Mouse (Mus musculus): ENCODE results near the gene Tnrc6b.
A peak's percentile ranks its signal among the peaks of the same experiment; 100 is the strongest.

Tnrc6b gene

GRCm38 (mm10) chr15:80742991-80743474 is 31.9 kb downstream of the Tnrc6b start:
- DNase-seq = no peak

- DNase-seq = no peak
These were observed 32.5 kb downstream of the Tnrc6b start for GRCm38 (mm10) chr15:80743606-80744005.

- DNase-seq = no peak
These were observed 33.7 kb downstream of the Tnrc6b start for GRCm38 (mm10) chr15:80744667-80745422.

GRCm38 (mm10) chr15:80748979-80749378 is 37.9 kb downstream of the Tnrc6b start:
- no peak for DNase-seq

- DNase-seq = peak; percentile 12 to 16
These were observed 42.2 kb downstream of the Tnrc6b start for GRCm38 (mm10) chr15:80753351-80753750.

GRCm38 (mm10) chr15:80754103-80754502 is 43.0 kb downstream of the Tnrc6b start:
- DNase-seq = no peak

GRCm38 (mm10) chr15:80759451-80759850 is 48.3 kb downstream of the Tnrc6b start:
- DNase-seq = no peak

GRCm38 (mm10) chr15:80760504-80760903 is 49.4 kb downstream of the Tnrc6b start:
- DNase-seq = no peak

GRCm38 (mm10) chr15:80760935-80761334 is 49.8 kb downstream of the Tnrc6b start:
- DNase-seq = no peak

GRCm38 (mm10) chr15:80762621-80763020 is 51.5 kb downstream of the Tnrc6b start:
- DNase-seq = no peak

- no peak for DNase-seq
These were observed 53.6 kb downstream of the Tnrc6b start for GRCm38 (mm10) chr15:80764666-80765065.

- peak; percentile 7 to 27 for DNase-seq
These were observed 54.3 kb downstream of the Tnrc6b start for GRCm38 (mm10) chr15:80765381-80765780.

GRCm38 (mm10) chr15:80768216-80768615 is 57.1 kb downstream of the Tnrc6b start:
- DNase-seq = no peak

GRCm38 (mm10) chr15:80771926-80772441 is 60.9 kb downstream of the Tnrc6b start:
- no peak for DNase-seq

GRCm38 (mm10) chr15:80774666-80775065 is 63.6 kb downstream of the Tnrc6b start:
- no peak for DNase-seq

GRCm38 (mm10) chr15:80779006-80779405 is 67.9 kb downstream of the Tnrc6b start:
- DNase-seq = no peak

- DNase-seq = no peak
These were observed 69.1 kb downstream of the Tnrc6b start for GRCm38 (mm10) chr15:80780154-80780751.

GRCm38 (mm10) chr15:80781218-80781806 is 70.2 kb downstream of the Tnrc6b start:
- DNase-seq = no peak

GRCm38 (mm10) chr15:80784553-80784971 is 73.4 kb downstream of the Tnrc6b start:
- no peak for DNase-seq

- no peak for DNase-seq
These were observed 74.6 kb downstream of the Tnrc6b start for GRCm38 (mm10) chr15:80785699-80786098.

- DNase-seq = no peak
These were observed 76.6 kb downstream of the Tnrc6b start for GRCm38 (mm10) chr15:80787746-80788145.

- no peak for DNase-seq
These were observed 81.4 kb downstream of the Tnrc6b start for GRCm38 (mm10) chr15:80792556-80792955.

- DNase-seq = no peak
These were observed 84.0 kb downstream of the Tnrc6b start for GRCm38 (mm10) chr15:80795076-80795475.

GRCm38 (mm10) chr15:80797757-80798156 is 86.6 kb downstream of the Tnrc6b start:
- peak in 1 of 2 experiments; percentile 18 for DNase-seq
